Mouse (Mus musculus): Measurements from ENCODE around the gene Agap3. TPM values are rescaled to one million over a fixed set of nuclear protein-coding genes. Genes with fewer than 3 reads are reported as not detected.

Agap3 gene
- total RNA-seq, 2 experiments from 2014 or later: 44.7 to 49.8 TPM

GRCm38 (mm10) chr5:24466762-24467161 is 14.8 kb downstream of the Agap3 start:
- intact Hi-C loops (cut with DNase I; ENCODE audit: low total_unique reads): no loop called here
- no peak for DNase-seq

GRCm38 (mm10) chr5:24470600-24470999 is 18.6 kb downstream of the Agap3 start:
- peak; percentile 75 for DNase-seq
- intact Hi-C loops (cut with DNase I; ENCODE audit: low total_unique reads): loop anchor here (5.0 kb wide), 1 partner anchor 53 kb away; no protein-coding TSS in a partner anchor

- intact Hi-C loops (cut with DNase I; ENCODE audit: low total_unique reads): loop anchor here (5.0 kb wide), 1 partner anchor 56 kb away; no protein-coding TSS in a partner anchor
These were observed 21.1 kb downstream of the Agap3 start for GRCm38 (mm10) chr5:24472884-24473619.

GRCm38 (mm10) chr5:24474025-24474722 is 22.2 kb downstream of the Agap3 start:
- intact Hi-C loops (cut with DNase I; ENCODE audit: low total_unique reads): loop anchor here (5.0 kb wide), 1 partner anchor 57 kb away; no protein-coding TSS in a partner anchor
- DNase-seq: no peak

More at GRCm38 (mm10) chr5:24472884-24473619, 21.1 kb downstream of the Agap3 start:
- no peak for DNase-seq

GRCm38 (mm10) chr5:24474723-24475261 is 22.8 kb downstream of the Agap3 start:
- intact Hi-C loops (cut with DNase I; ENCODE audit: low total_unique reads): loop anchor here (5.0 kb wide), 1 partner anchor 57 kb away; no protein-coding TSS in a partner anchor
- peak; percentile 55 for DNase-seq

GRCm38 (mm10) chr5:24475476-24476241 is 23.7 kb downstream of the Agap3 start:
- DNase-seq: no peak
- intact Hi-C loops (cut with DNase I; ENCODE audit: low total_unique reads): no loop called here

GRCm38 (mm10) chr5:24477909-24478308 is 25.9 kb downstream of the Agap3 start:
- intact Hi-C loops (cut with DNase I; ENCODE audit: low total_unique reads): no loop called here
- no peak for DNase-seq

GRCm38 (mm10) chr5:24481647-24482046 is 29.7 kb downstream of the Agap3 start:
- intact Hi-C loops (cut with DNase I; ENCODE audit: low total_unique reads): loop anchor here (5.0 kb wide), 2 partner anchors 46 to 171 kb away; partner anchors contain the start of gene Gbx1
- DNase-seq: peak; percentile 70

- intact Hi-C loops (cut with DNase I; ENCODE audit: low total_unique reads): loop anchor here (5.0 kb wide), 2 partner anchors 45 to 170 kb away; partner anchors contain the start of gene Gbx1
- no peak for DNase-seq
These were observed 30.5 kb downstream of the Agap3 start for GRCm38 (mm10) chr5:24482247-24483079.

- DNase-seq: peak; percentile 55
- intact Hi-C loops (cut with DNase I; ENCODE audit: low total_unique reads): loop anchor here (5.0 kb wide), 2 partner anchors 44 to 169 kb away; partner anchors contain the start of gene Gbx1
These were observed 31.3 kb downstream of the Agap3 start for GRCm38 (mm10) chr5:24483326-24483725.

- intact Hi-C loops (cut with DNase I; ENCODE audit: low total_unique reads): loop anchor here (5.0 kb wide), 2 partner anchors 42 to 167 kb away; partner anchors contain the start of gene Gbx1
- no peak for DNase-seq
These were observed 33.0 kb downstream of the Agap3 start for GRCm38 (mm10) chr5:24484963-24485362.

GRCm38 (mm10) chr5:24486097-24486496 is 34.1 kb downstream of the Agap3 start:
- intact Hi-C loops (cut with DNase I; ENCODE audit: low total_unique reads): no loop called here
- DNase-seq: peak; percentile 88

GRCm38 (mm10) chr5:24486738-24487137 is 34.8 kb downstream of the Agap3 start:
- intact Hi-C loops (cut with DNase I; ENCODE audit: low total_unique reads): no loop called here
- no peak for DNase-seq

- no peak for DNase-seq
- intact Hi-C loops (cut with DNase I; ENCODE audit: low total_unique reads): no loop called here
These were observed 38.5 kb downstream of the Agap3 start for GRCm38 (mm10) chr5:24490413-24490920.

- intact Hi-C loops (cut with DNase I; ENCODE audit: low total_unique reads): no loop called here
- DNase-seq: no peak
These were observed 40.7 kb downstream of the Agap3 start for GRCm38 (mm10) chr5:24492546-24493285.

- DNase-seq: no peak
- intact Hi-C loops (cut with DNase I; ENCODE audit: low total_unique reads): no loop called here
These were observed 43.0 kb downstream of the Agap3 start for GRCm38 (mm10) chr5:24495019-24495418.

GRCm38 (mm10) chr5:24496756-24497155 is 44.8 kb downstream of the Agap3 start:
- DNase-seq: no peak
- intact Hi-C loops (cut with DNase I; ENCODE audit: low total_unique reads): no loop called here

- DNase-seq: no peak
- intact Hi-C loops (cut with DNase I; ENCODE audit: low total_unique reads): no loop called here
These were observed 45.5 kb downstream of the Agap3 start for GRCm38 (mm10) chr5:24497526-24497925.

Measured in gastrocnemius, postnatal 14 days (tissue).